Mouse (Mus musculus) cortical plate, adult 2 months (tissue): ENCODE measurements around the gene Dvl2.

Experiments used
- CTCF ChIP-seq: fragments of 200-500 bp; IDR thresholded peaks from 2 replicates; pipeline ENCODE4 v1.5.1; 2011; ENCODE audit warnings: mild to moderate bottlenecking, control low read depth, low read length; ENCODE audit not compliant: insufficient read depth; ENCODE audit errors: extremely low read depth
- POLR2A ChIP-seq: fragments of 200-500 bp; IDR thresholded peaks from 2 replicates; pipeline ENCODE4 v1.6.1; 2011; ENCODE audit warnings: mild to moderate bottlenecking, low read length, control low read depth; ENCODE audit not compliant: insufficient read depth; ENCODE audit errors: extremely low read depth

DNA sequence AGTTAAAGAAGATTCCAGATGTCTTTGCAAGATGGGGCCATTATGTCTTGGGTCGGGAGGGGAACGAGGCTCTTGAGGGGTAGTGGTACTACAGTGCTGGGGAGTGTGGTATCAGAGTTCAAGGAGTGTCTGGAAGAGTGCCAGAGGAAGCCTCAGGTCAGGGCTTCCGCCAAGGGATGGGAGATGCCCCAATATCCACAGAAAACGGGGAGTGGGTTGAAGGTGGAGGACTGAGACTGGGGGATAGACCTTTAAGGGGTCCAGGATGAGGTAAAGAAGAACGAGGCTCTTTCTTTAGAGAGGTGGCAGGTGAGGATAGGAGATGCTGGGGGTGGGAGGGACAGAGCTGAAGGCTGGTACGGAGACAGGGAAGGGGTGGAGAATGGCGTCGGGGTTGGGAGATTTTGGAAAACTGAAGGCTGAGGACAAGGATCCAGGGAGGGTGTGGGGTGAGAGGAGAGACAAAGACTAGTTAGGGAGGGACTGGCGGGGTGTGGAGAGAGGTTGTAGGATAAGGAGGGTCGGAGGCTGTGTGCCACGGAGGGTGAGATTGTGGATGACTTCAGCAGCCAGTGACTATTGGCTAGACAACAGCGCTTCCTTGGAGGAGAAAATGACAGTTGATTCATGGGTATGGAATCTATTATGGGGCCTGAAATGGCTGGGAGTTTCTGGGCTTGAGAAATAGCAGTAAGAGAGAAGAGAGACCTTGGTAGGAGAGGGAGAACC lies 28.2 kb downstream of the Dvl2 start:
- TF ChIP-seq CTCF, result no peak
- TF ChIP-seq POLR2A, result no peak
